Mouse (Mus musculus) brain, adult 2 months (tissue): Measurements from ENCODE around the gene Acacb.
A peak's percentile ranks its signal among the peaks of the same experiment; 100 is the strongest.

Source experiments
- DNase-seq: peaks from one replicate; pipeline ENCODE4 v3.0.0; 2011; ENCODE audit warnings: low read depth, low spot score

Acacb gene

GRCm38 (mm10) chr5:114174639-114175038 lies 28.3 kb downstream of the Acacb start:
- DNase-seq = peak; percentile 16

DNA sequence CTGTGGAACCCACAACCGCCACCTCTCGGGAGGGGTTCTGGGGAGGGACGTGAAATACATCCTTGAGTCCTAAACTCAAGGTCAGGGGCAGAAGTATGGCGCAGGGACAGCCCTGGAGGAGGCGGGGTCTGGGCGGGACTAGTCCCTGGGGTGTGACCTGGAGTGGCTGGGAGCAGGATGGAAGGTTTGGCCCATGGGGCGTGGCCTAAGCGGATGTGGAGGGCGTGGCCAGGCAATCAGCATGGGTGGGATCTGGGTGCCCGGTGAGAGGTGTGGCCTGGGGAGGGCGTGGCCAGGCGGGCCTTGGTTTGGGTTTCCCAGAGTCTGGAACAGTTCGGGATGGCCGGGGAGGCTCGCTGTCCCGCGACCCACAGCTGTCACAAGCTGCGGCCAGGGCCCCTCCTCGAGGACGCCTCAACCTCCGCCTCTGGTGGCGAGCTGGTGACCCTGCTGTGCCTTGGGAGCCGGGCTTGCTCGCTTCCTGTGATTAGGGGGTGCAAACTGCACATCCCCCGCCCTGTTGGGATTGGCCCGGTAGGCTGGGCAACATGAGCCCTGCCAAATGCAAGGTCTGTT lies 29.3 kb downstream of the Acacb start:
- peak; percentile 64 for DNase-seq

GRCm38 (mm10) chr5:114176548-114177400 lies 30.4 kb downstream of the Acacb start:
- DNase-seq = no peak

GRCm38 (mm10) chr5:114177966-114178719 lies 31.8 kb downstream of the Acacb start:
- DNase-seq = no peak

GRCm38 (mm10) chr5:114179541-114179940 lies 33.2 kb downstream of the Acacb start:
- peak; percentile 5 for DNase-seq

DNA sequence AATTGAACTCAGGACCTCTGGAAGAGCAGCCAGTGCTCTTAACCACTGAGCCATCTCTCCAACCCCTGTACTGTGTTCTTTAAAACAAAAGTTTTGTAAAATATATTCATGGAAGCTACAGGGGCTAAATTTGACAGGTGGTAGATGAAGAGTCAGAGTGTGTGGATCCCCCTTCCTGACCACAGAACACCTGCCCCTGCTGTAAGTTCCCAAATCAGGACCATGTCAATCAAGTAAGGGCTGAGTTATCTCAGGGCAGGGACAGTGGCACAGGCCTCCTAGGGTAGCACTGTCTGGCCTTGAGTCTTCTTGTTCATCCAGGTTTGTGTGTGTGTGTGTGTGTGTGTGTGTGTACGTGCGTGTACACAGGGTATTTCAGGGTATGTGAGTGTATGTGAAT lies 37.2 kb downstream of the Acacb start:
- no peak for DNase-seq

GRCm38 (mm10) chr5:114187108-114187507 lies 40.8 kb downstream of the Acacb start:
- DNase-seq = no peak

DNA sequence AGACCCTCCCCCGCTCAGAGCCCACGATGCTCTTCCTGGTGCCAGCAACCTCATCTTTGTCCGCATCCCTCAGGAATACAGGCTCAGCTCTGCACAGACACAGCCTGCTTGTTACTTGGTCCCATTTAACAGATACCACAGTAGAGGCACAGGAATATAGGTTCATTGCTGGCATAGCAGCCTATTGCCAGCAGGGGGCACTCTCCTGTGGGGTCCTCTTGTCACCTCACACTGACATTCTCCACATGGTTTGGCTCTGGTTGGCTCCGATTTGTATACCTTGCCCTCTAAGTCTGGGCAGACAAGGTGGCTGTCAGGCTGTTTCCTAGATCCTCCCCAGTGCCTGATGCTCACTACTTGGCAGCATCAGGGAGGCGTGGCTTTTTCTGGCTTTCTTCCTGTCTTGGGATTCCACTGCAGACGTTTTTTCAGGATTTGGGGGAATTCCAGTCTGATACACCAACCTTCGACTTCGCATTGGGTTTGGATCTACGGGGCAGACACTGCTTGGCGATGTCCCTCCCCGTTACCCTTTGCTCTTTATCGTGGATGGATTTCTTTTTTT lies 42.6 kb downstream of the Acacb start:
- no peak for DNase-seq

- no peak for DNase-seq
Measured at GRCm38 (mm10) chr5:114194161-114194560, 47.8 kb downstream of the Acacb start.

DNA sequence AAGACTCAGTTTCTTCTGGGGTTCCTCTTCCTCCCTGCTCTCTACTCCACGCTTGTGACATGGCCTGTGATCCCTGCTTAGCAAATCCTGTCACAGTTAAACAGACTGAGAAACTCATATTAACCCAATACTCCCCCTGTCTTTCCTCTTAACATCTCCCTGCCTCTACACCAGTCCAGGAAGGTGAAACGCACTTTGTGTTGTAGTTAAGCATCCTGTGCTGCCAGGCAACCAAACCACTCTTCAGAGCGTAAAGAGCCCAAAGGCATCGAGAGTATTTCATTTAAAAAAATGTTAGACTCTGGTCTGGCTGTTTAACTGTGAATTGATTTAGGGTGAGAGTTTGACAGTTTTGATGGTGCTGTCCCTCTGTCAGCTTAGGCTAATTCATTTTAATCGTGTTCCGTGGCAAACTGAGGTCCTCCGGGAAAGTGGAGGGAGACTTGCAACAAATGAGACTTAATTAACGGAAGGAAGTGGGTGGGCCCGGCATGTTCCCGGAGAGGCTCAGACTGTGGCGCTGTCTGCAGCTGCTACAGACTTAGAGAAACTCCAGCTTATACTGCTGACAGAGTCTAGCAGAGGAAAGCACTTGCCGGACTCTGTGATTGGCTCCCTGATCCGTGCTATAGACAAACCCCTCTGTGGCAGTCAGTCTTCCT lies 52.9 kb downstream of the Acacb start:
- DNase-seq = peak; percentile 45

GRCm38 (mm10) chr5:114206158-114206557 lies 59.8 kb downstream of the Acacb start:
- DNase-seq = no peak

GRCm38 (mm10) chr5:114213183-114213582 lies 66.8 kb downstream of the Acacb start:
- no peak for DNase-seq

DNA sequence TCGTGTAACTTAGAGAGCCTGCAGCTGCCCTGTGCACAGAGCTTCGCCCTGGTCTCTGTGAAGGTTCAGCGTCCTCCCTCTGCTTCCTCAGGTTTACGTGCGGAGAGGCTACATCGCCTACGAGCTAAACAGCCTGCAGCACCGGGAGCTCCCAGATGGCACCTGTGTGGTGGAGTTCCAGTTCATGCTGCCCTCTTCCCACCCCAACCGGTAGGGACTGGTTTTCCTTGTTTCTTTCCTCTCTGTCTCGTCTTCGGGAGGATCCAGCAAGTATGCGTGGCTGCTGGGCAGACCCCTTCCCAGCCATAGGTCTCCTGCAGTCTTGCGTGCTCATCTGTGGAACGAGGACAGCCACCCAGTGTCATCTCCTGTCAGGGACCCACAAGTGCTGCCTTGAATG lies 72.4 kb downstream of the Acacb start:
- no peak for DNase-seq

DNA sequence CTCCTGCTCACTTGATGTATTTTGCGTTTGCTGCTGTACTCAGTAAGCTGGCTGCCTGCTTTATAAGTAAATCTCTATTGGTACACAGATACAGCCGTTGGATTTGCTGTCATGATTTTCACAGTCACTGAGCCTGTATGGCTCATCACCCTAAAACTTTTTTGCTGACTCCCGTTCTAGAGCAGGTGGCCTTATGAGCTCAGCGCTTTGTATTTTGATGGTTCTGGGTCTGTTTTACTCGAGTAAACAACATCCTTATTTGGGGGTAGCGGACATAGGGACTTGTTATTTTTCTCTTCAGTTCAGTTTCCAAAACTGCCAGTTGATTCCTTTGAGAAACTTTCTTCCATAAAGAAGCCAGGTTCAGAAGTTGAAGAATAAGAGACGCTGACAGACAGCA lies 79.7 kb downstream of the Acacb start:
- peak; percentile 8 for DNase-seq

DNA sequence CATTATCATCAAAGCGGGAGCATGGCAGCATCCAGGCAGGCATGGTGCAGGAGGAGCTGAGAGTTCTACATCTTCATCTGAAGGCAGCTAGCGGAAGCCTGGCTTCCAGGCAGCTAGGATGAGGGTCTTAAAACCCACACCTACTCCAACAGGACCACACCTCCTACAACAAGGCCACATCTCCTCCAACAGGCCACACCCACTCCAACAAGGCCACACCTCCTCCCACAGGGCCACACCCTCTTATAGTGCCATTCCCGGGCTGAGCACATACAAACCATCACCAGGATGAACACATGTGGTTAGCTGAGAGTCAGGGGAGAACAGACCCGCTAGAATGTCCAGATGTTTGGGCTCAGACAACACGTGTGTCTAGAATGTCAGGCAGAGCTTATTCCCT lies 82.6 kb downstream of the Acacb start:
- no peak for DNase-seq

DNA sequence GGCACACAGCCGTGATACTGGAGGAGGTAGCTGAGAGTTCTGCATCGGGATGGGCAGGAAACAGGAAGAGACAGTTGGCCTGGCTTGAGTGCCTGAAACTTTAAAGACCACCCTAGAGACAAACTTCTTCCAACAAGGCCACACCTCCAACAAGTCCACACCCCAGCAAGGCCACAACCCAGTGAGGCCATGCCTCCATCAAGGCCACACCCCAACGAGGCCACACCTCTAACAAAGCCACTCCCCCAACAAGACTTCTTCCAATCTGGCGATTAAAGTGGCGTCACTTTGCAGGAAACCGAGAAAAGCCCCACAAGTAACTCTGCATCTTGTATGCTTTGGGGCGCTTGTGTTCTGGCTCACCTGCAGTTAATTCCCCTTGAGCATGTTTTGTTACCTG lies 92.6 kb downstream of the Acacb start:
- no peak for DNase-seq

DNA sequence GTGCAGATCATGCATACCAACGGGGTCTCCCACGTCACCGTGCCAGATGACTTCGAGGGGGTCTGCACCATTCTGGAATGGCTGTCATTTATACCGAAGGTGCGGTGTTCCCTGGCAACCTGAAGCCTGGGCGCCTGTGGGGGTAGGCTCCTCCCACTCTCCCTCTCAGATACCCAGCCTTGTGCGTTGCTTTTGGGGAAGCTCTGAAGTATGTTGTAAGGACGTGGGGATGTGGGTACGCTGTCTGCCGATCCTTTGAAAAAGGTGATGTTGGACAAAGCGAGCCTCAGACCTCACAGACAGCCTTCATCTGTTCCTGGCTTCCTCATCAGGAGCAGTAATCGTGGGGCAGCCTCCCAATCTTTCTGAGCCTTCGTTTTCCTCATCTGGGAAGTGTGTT lies 93.4 kb downstream of the Acacb start:
- DNase-seq = no peak

- no peak for DNase-seq
Measured at GRCm38 (mm10) chr5:114246465-114246864, 100.1 kb downstream of the Acacb start.

DNA sequence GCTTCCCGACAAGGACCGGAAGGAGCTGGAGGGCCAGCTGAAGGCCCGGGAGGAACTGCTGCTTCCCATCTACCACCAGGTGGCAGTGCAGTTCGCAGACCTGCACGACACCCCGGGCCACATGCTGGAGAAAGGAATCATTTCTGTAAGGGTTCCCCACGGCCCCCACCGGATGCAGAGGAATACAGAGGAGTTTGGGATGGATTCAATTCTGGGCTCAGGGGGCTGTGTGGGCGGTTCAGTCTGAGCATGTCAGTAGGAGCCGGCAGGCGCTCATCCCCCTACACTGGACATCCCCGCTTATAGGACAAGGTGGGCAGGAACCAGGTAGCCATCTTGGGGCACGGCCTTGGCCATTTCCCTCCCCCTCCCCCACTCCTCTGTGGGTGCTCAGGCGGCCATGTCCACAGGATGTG lies 101.8 kb downstream of the Acacb start:
- peak; percentile 80 for DNase-seq

DNA sequence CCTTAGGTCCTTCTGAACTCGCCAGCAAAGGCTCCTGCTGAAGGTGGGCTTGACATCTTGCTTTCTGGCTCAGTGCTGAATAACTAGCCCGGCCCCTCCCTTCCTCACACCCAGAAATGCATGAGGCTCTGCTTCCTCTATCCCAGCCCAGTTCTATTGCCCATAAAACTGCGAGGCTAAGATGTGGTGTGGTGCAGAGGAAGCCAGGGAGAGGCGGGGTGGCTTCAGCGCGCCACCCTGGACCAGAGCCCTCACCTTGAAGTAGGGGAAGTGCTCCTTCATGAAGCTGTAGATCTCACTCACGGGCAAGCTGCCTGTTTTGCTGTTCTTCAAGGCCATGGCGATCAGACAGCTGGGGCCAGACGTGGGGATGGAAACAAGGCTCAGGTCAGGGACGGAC lies 113.2 kb downstream of the Acacb start:
- no peak for DNase-seq

DNA sequence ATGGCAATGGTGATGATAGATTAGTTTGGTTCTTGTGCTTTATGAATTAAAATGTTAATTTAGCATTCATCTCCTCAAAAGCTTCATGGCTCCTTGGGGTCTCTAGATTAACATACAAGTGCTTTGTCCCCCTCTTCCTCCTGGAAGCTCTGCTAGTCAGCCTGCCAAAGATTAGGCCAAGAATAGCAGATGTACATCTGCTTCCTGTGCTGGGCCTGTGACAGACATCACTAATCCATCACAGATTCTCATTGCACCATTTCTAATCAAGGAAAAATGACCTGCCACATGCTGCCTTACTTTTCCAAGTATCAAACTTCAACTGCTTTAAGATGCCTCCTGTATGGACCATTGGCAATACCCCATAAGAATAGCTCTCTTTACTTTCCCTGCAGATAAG lies 115.2 kb downstream of the Acacb start:
- DNase-seq = no peak

DNA sequence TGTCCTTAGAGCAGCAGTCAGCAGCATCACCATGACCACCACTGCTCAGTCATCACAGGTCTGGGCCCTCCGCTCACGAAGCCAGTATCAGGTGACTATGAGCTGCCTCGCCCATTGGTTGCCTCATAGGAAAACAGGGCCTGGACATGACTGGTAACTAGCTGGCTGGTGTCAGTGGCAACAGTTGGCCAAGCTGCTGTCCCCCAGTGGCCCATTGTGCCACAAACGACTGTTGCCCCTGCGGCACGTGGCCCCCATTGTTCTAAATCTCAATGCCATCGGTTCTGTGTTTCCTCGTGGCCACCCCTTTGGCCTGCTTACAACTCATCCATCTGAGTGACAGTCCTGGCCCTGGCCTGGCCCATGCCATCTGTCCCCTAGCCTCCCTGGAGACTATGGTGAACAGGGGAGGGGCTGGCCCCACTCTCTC lies 117.7 kb downstream of the Acacb start:
- DNase-seq = peak; percentile 32
